Mouse (Mus musculus) liver, embryonic 11.5 days (tissue): Measurements from ENCODE around the gene Oxsr1. TPM values are rescaled to one million over a fixed set of nuclear protein-coding genes. Genes with fewer than 3 reads are reported as not detected.

Experiments used
- ATAC-seq: fragments of 200-750 bp; cut with Nextera tagmentation; replicated peaks from 2 replicates; pipeline ENCODE4 v1.8.0; 2017; ENCODE audit warnings: moderate number of reproducible peaks, mild to moderate bottlenecking, moderate TSS enrichment, moderate library complexity; ENCODE audit not compliant: low FRiP score
- DNase-seq: peaks from one replicate; pipeline ENCODE4 v3.0.0-alpha.2; 2017; ENCODE audit warnings: low spot score
- H3K27ac ChIP-seq: fragments of 300-500 bp; sonication (generic); 2 replicates; pipeline ENCODE4 v1.5.1; 2014; ENCODE audit warnings: mild to moderate bottlenecking, low read depth, low read length, control low read depth
- H3K27me3 ChIP-seq: fragments of 300-500 bp; sonication (generic); replicated peaks from 2 replicates; pipeline ENCODE4 v1.6.1; 2014; ENCODE audit warnings: low read length, mixed read lengths; ENCODE audit not compliant: control insufficient read depth, insufficient read depth
- H3K36me3 ChIP-seq: fragments of 300-500 bp; sonication (generic); 2 replicates; pipeline ENCODE4 v1.6.1; 2014; ENCODE audit warnings: mild to moderate bottlenecking, low read length, moderate library complexity, mixed read lengths; ENCODE audit not compliant: control insufficient read depth, insufficient read depth
- H3K4me1 ChIP-seq: fragments of 300-500 bp; sonication (generic); replicated peaks from 2 replicates; pipeline ENCODE4 v1.6.1; 2014; ENCODE audit warnings: low read length, mixed read lengths; ENCODE audit not compliant: control insufficient read depth, insufficient read depth
- H3K4me2 ChIP-seq: fragments of 300-500 bp; sonication (generic); 2 replicates; pipeline ENCODE4 v1.6.1; 2014; ENCODE audit warnings: mild to moderate bottlenecking, control low read depth, moderate library complexity
- H3K4me3 ChIP-seq: fragments of 300-500 bp; sonication (generic); 2 replicates; pipeline ENCODE4 v1.5.1; 2014; ENCODE audit warnings: low read depth, low read length, control low read depth
- H3K9ac ChIP-seq: fragments of 300-500 bp; sonication (generic); 2 replicates; pipeline ENCODE4 v1.6.1; 2014; ENCODE audit warnings: low read depth, low read length, control low read depth
- H3K9me3 ChIP-seq: fragments of 300-500 bp; sonication (generic); 2 replicates; pipeline ENCODE4 v1.6.1; 2016; ENCODE audit warnings: low read length, inconsistent platforms, mixed read lengths; ENCODE audit not compliant: control insufficient read depth
- WGBS: fragments of 180-500 bp; shearing (Covaris S2); extraction: QIAGEN DNeasy Blood & Tissue Kit; methylation state at CpG from one replicate; pipeline ENCODE4 v1.1.7; 2014; 5-methylcytosine and 5-hydroxymethylcytosine counted together
- polyA plus RNA-seq: library from polyadenylated mRNA; unstranded; fragments of >200 nt; fragmentation: Nextera tagmentation; extraction: Ambion mirVana; gene quantifications from 2 replicates; pipeline ENCODE4 v1.2.1, GENCODE M21; 2014

Gene Oxsr1
- polyA plus RNA-seq, 1 experiment from 2014 or later, result 14.2 TPM

DNA sequence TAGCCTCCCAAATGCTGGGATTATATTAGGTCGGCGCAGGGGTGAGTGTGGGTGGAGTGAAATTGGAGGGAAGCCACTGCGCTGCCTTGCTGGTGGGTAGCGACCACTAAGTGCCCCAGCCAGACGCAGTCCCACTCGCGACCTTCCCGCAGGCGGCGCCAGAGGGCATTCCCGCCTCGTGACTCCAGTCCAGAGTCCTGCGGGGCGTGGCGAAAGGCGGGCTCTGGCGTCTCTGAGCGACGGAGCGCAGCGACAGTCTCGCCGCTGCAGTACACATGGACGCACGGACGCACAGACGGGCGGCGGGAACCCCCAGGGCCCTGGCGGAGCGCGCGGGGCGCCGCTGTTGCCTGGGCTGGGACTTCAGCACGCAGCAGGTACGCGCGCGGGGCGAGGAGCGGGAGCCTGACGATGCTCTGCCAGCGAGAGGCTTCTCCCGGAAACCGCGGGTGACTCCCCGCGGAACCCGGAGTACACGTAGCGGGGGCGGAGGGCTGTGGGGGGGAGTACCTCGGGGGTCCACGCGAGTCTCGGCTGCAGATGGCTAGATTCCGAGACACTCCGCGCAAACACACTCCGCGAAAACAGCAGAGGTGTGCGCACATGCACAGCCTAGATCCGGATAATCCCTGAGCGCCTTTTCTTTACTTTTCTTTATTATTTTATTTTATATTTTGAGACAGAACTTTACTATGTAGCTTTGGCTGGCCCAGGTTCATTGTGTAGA lies 35.3 kb upstream of the Oxsr1 start, which contains the start of gene Xylb:
Gene Xylb, plus strand, starts transcription at position 51 of the 727 bp plus-strand sequence.
- Histone ChIP-seq H3K4me1 (no peaks in the 10 kb centered on the region; the same call in 1 of the 2 replicates), H3K9me3 (no peaks in the 10 kb centered on the region), H3K27ac (0 out of 2 replicates have a peak within 1 kb of the TSS, but pooled peaks have one; percentile 35), H3K4me3 (peak within 1 kb of the TSS; percentile 72), H3K9ac (peak within 1 kb of the TSS; percentile 83), H3K36me3 (no peaks in the 10 kb centered on the region), H3K4me2 (peak within 1 kb of the TSS; percentile 88), H3K27me3 (no peaks in the 10 kb centered on the region)
- peak; percentile 89 for ATAC-seq
- DNase-seq, result peak; percentile 82
- WGBS, result 2% methylated on average over 65 of the region's 65 CpGs

DNA sequence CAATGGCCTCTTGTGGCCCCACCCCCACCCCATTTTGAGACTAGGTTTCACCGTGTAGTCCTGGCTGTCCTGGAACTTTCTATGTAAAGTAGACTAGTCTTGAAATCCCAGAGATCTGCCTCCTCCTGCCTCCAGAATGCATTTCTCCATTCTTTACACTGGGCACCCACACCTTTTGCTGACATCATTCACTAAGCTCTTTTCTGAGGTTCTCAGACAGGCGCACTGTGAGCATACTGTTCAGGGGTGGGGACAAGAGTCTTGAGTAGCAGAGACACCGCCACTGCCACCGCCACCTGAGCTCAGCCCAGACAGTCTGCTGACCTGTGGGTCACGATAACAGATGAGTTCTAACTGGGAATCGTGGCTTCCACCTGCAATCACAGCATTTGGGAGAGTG lies 33.7 kb upstream of the Oxsr1 start:
- no peak overlapping the region for H3K4me3 ChIP-seq
- no peak overlapping the region for H3K9ac ChIP-seq
- H3K9me3 ChIP-seq, result no peaks in the 10 kb centered on the region
- no peak overlapping the region for H3K27ac ChIP-seq
- no peak overlapping the region for H3K4me2 ChIP-seq
- ATAC-seq (no peak), DNase-seq (no peak)
- H3K36me3 ChIP-seq, result peaks cover 2% of the 10 kb centered on the region; the same call in 1 of the 2 replicates
- H3K27me3 ChIP-seq, result no peaks in the 10 kb centered on the region
- H3K4me1 ChIP-seq, result no peaks in the 10 kb centered on the region; the same call in 1 of the 2 replicates
- WGBS, result 75% methylated on average over 6 of the region's 6 CpGs

DNA sequence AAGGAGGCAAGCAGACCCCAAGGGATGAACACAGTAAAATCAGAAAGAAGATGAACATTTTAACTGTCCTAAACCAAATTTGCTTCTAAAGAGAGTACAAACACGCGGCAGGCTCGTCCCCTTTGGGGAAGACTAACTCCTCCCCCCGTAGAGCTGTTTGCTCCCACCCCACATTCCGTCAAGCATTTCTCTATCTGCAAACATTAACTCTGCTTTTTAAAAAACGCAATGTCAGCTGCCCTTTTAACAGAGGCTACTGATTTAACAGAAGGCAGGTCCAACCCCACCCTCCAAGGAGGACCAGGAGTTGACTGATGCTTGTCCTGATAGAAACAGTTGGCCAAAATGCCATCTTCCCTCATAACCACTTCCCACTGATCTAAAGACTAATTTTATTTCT lies 31.7 kb upstream of the Oxsr1 start:
- Histone ChIP-seq H3K4me3 (no peak overlapping the region), H3K9ac (no peak overlapping the region), H3K4me1 (no peaks in the 10 kb centered on the region; the same call in 1 of the 2 replicates), H3K27ac (no peak overlapping the region), H3K9me3 (no peaks in the 10 kb centered on the region), H3K27me3 (no peaks in the 10 kb centered on the region), H3K36me3 (peaks cover 4% of the 10 kb centered on the region; the same call in 1 of the 2 replicates), H3K4me2 (no peak overlapping the region)
- 69% methylated on average over 6 of the region's 6 CpGs for WGBS
- DNase-seq (no peak), ATAC-seq (no peak)

DNA sequence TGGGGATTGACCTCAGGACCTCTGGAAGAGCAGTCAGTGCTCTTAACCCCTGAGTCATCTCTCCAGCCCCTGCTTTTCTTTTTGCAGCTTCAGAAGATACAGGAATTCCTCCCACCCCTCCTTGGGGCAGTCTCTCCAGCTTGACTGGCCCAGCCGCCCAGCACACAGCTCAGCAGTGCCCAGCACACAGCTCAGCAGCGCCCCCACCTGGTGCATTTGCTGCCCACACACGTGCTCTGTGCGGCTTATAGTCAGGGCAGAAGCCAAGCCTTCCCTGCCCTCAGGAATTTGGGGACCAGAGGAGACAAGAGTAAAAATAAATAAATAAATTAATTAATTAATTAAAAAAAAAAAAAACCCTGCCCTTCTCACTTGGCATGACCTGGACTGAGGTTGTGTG lies 29.8 kb upstream of the Oxsr1 start:
- Histone ChIP-seq H3K4me1 (no peaks in the 10 kb centered on the region), H3K36me3 (peaks cover 6% of the 10 kb centered on the region; the same call in 1 of the 2 replicates), H3K9me3 (no peaks in the 10 kb centered on the region), H3K4me3 (no peak overlapping the region), H3K27ac (no peak overlapping the region), H3K27me3 (no peaks in the 10 kb centered on the region), H3K4me2 (no peak overlapping the region), H3K9ac (no peak overlapping the region)
- peak; percentile 77 for DNase-seq
- peak; percentile 83 for ATAC-seq
- 20% methylated on average over 4 of the region's 4 CpGs for WGBS

DNA sequence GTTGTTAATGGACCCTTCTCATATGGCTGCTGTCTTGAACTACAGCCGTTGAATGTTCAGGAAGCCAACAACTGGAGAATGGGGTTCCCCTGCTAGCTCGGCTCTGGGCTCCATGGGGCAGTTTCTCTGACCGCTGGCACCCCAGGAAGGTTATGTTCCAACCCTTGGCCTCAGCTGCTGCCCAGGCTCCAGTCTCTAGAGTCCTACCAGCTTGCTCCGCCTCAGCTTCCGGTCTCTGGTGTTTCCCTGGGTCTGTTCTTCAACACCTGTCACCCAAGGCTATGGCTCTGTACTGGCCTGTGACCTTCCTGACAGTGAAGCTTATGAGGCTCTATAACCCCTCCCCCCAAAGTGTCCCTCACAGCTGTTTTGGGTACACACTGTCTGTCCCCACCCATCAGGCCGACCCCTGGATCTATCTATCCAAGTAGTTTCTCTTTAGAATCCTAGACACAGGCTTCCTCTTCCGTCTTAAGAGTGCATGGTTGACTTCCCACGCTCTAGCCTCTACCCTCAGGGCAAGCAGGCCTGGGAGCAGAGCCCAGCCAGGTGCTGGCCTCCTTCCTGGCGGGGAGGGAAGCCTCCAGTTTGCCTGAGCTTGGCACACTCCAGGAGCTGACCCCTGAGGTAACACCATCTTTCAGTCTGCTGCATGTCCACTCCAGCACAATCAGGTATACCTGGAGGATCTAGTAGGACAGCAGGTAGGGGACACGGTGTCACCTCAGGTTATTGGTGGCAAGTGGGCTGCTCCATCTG lies 28.9 kb upstream of the Oxsr1 start:
- ATAC-seq, result no peak; the same call in 1 of the 2 replicates
- Histone ChIP-seq H3K4me1 (no peaks in the 10 kb centered on the region), H3K36me3 (peaks cover 8% of the 10 kb centered on the region; the same call in 1 of the 2 replicates), H3K9ac (no peak overlapping the region), H3K27ac (no peak overlapping the region), H3K4me3 (no peak overlapping the region), H3K4me2 (no peak overlapping the region), H3K9me3 (no peaks in the 10 kb centered on the region), H3K27me3 (no peaks in the 10 kb centered on the region)
- 88% methylated on average over 10 of the region's 10 CpGs for WGBS
- no peak for DNase-seq

DNA sequence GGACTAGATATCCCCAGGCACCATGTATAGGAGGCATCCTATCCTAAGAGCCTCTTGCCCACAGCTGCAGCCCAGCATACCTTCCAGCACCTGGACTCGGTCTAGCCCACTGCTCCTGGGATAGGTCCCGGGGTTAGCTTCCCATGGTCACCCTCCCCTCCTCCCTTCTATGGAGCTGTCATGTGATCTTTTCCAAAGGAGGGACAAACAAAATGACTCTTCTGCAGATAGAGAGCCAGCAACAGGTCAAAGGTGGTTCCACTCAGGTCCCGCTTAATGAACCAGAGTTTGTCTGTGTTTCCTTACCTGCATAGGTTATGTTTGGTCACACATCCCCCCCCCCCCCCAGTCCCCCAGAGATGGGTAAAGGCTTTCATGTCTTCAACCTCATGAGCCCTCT lies 28.3 kb upstream of the Oxsr1 start:
- ATAC-seq, result no peak
- no peak overlapping the region for H3K4me3 ChIP-seq
- no peaks in the 10 kb centered on the region for H3K9me3 ChIP-seq
- WGBS, result 78% methylated on average over 3 of the region's 3 CpGs
- H3K4me1 ChIP-seq, result no peaks in the 10 kb centered on the region
- peaks cover 10% of the 10 kb centered on the region for H3K36me3 ChIP-seq
- no peak for DNase-seq
- no peak overlapping the region for H3K27ac ChIP-seq
- no peaks in the 10 kb centered on the region for H3K27me3 ChIP-seq
- no peak overlapping the region for H3K4me2 ChIP-seq
- no peak overlapping the region for H3K9ac ChIP-seq

DNA sequence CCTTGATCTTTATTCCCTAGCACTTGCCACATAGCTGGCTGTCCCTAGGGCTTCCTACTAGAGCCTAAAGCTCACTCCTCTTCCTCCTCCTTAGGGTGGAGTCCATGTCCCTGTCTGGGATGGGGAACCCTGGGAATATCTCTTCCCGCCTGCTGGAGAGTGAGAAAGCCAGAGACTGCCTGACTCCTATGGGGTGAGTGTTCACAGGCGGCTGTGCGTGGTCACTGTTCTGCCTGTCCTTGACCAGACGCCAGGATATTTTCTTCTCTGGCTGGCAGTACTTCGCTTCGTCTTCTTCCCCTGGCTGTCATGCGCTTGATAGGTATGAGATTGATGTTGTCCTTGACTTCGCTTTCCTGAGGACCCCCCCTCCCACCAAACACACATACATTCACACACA lies 24.1 kb upstream of the Oxsr1 start:
- H3K27me3 ChIP-seq, result no peaks in the 10 kb centered on the region
- WGBS, result 89% methylated on average over 8 of the region's 8 CpGs
- H3K36me3 ChIP-seq, result peaks cover 13% of the 10 kb centered on the region
- ATAC-seq, result no peak
- H3K9ac ChIP-seq, result no peak overlapping the region
- DNase-seq, result no peak
- no peaks in the 10 kb centered on the region for H3K9me3 ChIP-seq
- peaks cover 7% of the 10 kb centered on the region for H3K4me1 ChIP-seq
- no peak overlapping the region for H3K4me3 ChIP-seq
- H3K27ac ChIP-seq, result no peak overlapping the region
- no peak overlapping the region for H3K4me2 ChIP-seq

DNA sequence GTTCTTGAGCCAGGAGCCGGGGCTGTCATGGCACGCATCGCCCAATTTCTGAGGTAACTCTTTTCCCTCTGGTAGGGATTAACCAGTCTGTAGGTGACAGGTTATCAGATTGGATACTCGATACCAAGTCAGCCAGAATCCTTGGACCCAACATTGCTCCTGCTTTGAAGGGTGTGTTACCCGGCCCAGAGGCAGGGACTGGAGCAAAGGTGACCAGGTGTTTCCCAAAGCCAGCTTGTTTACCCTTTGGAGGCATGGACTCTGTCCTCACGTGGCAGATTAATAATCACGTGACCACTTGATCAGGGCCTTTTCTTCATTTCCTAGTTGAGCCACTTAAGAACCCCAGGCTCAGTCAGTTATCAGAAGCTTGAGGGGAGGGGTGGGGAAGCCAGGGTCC lies 20.5 kb upstream of the Oxsr1 start:
- ATAC-seq, result no peak
- no peak overlapping the region for H3K4me3 ChIP-seq
- peaks cover 7% of the 10 kb centered on the region for H3K4me1 ChIP-seq
- no peak for DNase-seq
- peak overlapping the region; percentile 92 for H3K4me2 ChIP-seq
- WGBS, result 86% methylated on average over 7 of the region's 7 CpGs
- peaks cover 7% of the 10 kb centered on the region for H3K36me3 ChIP-seq
- no peaks in the 10 kb centered on the region for H3K9me3 ChIP-seq
- no peak overlapping the region for H3K9ac ChIP-seq
- no peak overlapping the region for H3K27ac ChIP-seq
- no peaks in the 10 kb centered on the region for H3K27me3 ChIP-seq
